Mouse (Mus musculus): ENCODE data around the gene Hip1r. TPM values are rescaled to one million over a fixed set of nuclear protein-coding genes. Genes with fewer than 3 reads are reported as not detected.

Hip1r gene
- polyA plus RNA-seq, 1 experiment from 2014 or later: 34.3 TPM

DNA sequence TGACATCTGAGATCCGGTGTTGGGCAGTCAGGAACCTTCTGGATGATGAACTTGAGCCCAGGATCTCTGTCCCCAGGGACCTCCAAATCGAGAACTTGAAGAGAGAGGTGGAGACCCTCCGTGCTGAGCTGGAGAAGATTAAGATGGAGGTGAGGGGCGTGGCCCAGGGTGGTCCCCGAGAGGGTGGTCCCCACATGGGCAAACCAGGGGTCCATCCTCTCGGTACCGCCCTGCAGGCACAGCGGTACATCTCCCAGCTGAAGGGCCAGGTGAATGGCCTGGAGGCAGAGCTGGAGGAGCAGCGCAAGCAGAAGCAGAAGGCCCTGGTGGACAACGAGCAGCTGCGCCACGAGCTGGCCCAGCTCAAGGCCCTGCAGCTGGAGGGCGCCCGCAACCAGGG is 23.3 kb downstream of the Hip1r start:
- Histone ChIP-seq H3K27ac (ENCODE audit: low read length) (no peak overlapping the region), H3K4me2 (ENCODE audit: low read length) (no peak overlapping the region), H3K27me3 (ENCODE audit: control insufficient read depth, insufficient read depth, low read depth, low read length) (no peaks in the 10 kb centered on the region), H3K36me3 (ENCODE audit: control insufficient read depth, insufficient read depth, low read length) (peaks cover 7% of the 10 kb centered on the region; the same call in 1 of the 2 replicates), H3K4me1 (ENCODE audit: control insufficient read depth, insufficient read depth, low read length) (no peaks in the 10 kb centered on the region), H3K9me3 (replicated peaks; ENCODE audit: control insufficient read depth, low read length, poor library complexity, severe bottlenecking) (no peaks in the 10 kb centered on the region), H3K9ac (ENCODE audit: low read depth, low read length) (no peak overlapping the region), H3K4me3 (ENCODE audit: low read depth, low read length) (no peak overlapping the region)
- WGBS: 82% methylated on average over 14 of the region's 14 CpGs
- no peak for ATAC-seq

GRCm38 (mm10) chr5:123997211-123997751 is 23.9 kb downstream of the Hip1r start:
- Histone ChIP-seq H3K36me3 (ENCODE audit: control insufficient read depth, insufficient read depth, low read length) (peaks cover 5% of the 10 kb centered on the region; the same call in 1 of the 2 replicates), H3K27me3 (ENCODE audit: control insufficient read depth, insufficient read depth, low read depth, low read length) (no peaks in the 10 kb centered on the region), H3K4me2 (ENCODE audit: low read length) (no peak overlapping the region), H3K9ac (ENCODE audit: low read depth, low read length) (no peak overlapping the region), H3K9me3 (replicated peaks; ENCODE audit: control insufficient read depth, low read length, poor library complexity, severe bottlenecking) (no peaks in the 10 kb centered on the region), H3K27ac (ENCODE audit: low read length) (no peak overlapping the region), H3K4me3 (ENCODE audit: low read depth, low read length) (no peak overlapping the region), H3K4me1 (ENCODE audit: control insufficient read depth, insufficient read depth, low read length) (no peaks in the 10 kb centered on the region)
- 80% methylated on average over 24 of the region's 24 CpGs for WGBS
- ATAC-seq: no peak

- Histone ChIP-seq H3K4me2 (ENCODE audit: low read length) (no peak overlapping the region), H3K9ac (ENCODE audit: low read depth, low read length) (no peak overlapping the region), H3K4me1 (ENCODE audit: control insufficient read depth, insufficient read depth, low read length) (no peaks in the 10 kb centered on the region), H3K27ac (ENCODE audit: low read length) (no peak overlapping the region), H3K27me3 (ENCODE audit: control insufficient read depth, insufficient read depth, low read depth, low read length) (no peaks in the 10 kb centered on the region), H3K9me3 (replicated peaks; ENCODE audit: control insufficient read depth, low read length, poor library complexity, severe bottlenecking) (no peaks in the 10 kb centered on the region), H3K36me3 (ENCODE audit: control insufficient read depth, insufficient read depth, low read length) (peaks cover 8% of the 10 kb centered on the region; the same call in 1 of the 2 replicates), H3K4me3 (ENCODE audit: low read depth, low read length) (no peak overlapping the region)
- no peak for ATAC-seq
- WGBS: 63% methylated on average over 15 of the region's 16 CpGs
Measured at GRCm38 (mm10) chr5:123997811-123998210, 24.4 kb downstream of the Hip1r start.

DNA sequence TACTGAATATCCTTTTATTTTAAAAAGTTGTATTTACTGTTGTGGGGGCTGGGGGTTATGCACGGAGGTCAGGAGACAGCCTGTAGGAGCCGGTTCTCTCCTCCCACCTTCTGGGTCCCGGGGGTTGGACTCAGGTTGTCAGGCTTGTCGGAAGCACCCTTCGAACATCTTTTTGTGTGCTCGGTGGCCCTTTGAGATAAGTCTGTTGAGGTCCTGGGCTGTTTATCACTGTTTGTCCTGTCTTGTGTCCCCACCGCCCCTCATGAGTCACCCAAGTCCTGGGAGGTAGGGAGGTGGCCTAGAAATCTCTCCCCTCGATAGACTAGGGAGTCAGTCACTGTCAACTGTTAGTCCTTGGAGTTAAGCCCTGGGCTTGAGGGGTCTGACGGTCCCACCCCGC is 24.9 kb downstream of the Hip1r start:
- 89% methylated on average over 10 of the region's 10 CpGs for WGBS
- H3K4me1 ChIP-seq (ENCODE audit: control insufficient read depth, insufficient read depth, low read length): no peaks in the 10 kb centered on the region
- H3K4me3 ChIP-seq (ENCODE audit: low read depth, low read length): no peak overlapping the region
- H3K36me3 ChIP-seq (ENCODE audit: control insufficient read depth, insufficient read depth, low read length): peaks cover 8% of the 10 kb centered on the region; the same call in 1 of the 2 replicates
- H3K27ac ChIP-seq (ENCODE audit: low read length): no peak overlapping the region
- ATAC-seq: no peak
- no peaks in the 10 kb centered on the region for H3K27me3 ChIP-seq (ENCODE audit: control insufficient read depth, insufficient read depth, low read depth, low read length)
- no peaks in the 10 kb centered on the region for H3K9me3 ChIP-seq (replicated peaks; ENCODE audit: control insufficient read depth, low read length, poor library complexity, severe bottlenecking)
- no peak overlapping the region for H3K4me2 ChIP-seq (ENCODE audit: low read length)
- no peak overlapping the region for H3K9ac ChIP-seq (ENCODE audit: low read depth, low read length)

DNA sequence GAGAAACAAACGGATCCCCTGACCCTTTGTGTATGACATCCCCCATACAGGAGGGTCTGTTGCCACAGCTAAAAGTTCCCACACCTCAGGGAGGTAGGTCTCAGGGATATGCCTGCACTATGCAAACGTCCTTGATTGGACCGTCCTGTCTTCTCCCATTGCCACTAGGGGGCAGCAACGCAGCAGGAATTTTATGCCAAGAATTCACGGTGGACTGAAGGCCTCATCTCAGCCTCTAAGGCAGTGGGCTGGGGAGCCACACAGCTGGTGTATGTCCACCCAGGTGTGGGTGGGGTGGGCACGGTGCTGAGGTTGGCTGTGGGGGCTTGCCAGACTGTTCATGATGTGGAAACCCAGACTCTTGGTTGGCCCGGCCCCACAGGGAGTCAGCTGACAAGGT is 27.4 kb downstream of the Hip1r start:
- Histone ChIP-seq H3K4me2 (ENCODE audit: low read length) (no peak overlapping the region), H3K36me3 (ENCODE audit: control insufficient read depth, insufficient read depth, low read length) (peaks cover 18% of the 10 kb centered on the region), H3K9me3 (replicated peaks; ENCODE audit: control insufficient read depth, low read length, poor library complexity, severe bottlenecking) (no peaks in the 10 kb centered on the region), H3K27ac (ENCODE audit: low read length) (no peak overlapping the region), H3K27me3 (ENCODE audit: control insufficient read depth, insufficient read depth, low read depth, low read length) (no peaks in the 10 kb centered on the region), H3K4me3 (ENCODE audit: low read depth, low read length) (no peak overlapping the region), H3K9ac (ENCODE audit: low read depth, low read length) (no peak overlapping the region), H3K4me1 (ENCODE audit: control insufficient read depth, insufficient read depth, low read length) (no peaks in the 10 kb centered on the region)
- peak; percentile 63 for ATAC-seq
- 17% methylated on average over 7 of the region's 7 CpGs for WGBS

DNA sequence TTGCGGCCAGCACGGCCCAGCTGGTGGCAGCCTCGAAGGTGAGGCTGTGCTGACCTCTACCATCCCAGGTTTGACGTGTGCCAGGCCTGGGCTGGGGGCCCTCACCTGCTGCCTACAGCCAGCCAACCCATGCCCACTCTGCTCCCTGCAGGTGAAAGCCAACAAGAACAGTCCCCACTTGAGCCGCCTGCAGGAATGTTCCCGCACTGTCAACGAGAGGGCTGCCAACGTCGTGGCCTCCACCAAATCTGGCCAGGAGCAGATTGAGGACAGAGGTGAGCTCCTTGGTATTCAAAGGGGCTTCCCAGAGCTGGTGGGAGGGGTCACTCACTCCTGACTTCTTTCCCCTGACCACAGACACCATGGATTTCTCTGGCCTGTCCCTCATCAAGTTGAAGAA is 27.8 kb downstream of the Hip1r start:
- H3K36me3 ChIP-seq (ENCODE audit: control insufficient read depth, insufficient read depth, low read length): peaks cover 23% of the 10 kb centered on the region
- no peak overlapping the region for H3K4me2 ChIP-seq (ENCODE audit: low read length)
- no peak overlapping the region for H3K4me3 ChIP-seq (ENCODE audit: low read depth, low read length)
- 54% methylated on average over 9 of the region's 9 CpGs for WGBS
- H3K27ac ChIP-seq (ENCODE audit: low read length): no peak overlapping the region
- H3K27me3 ChIP-seq (ENCODE audit: control insufficient read depth, insufficient read depth, low read depth, low read length): no peaks in the 10 kb centered on the region
- no peaks in the 10 kb centered on the region for H3K9me3 ChIP-seq (replicated peaks; ENCODE audit: control insufficient read depth, low read length, poor library complexity, severe bottlenecking)
- no peak overlapping the region for H3K9ac ChIP-seq (ENCODE audit: low read depth, low read length)
- H3K4me1 ChIP-seq (ENCODE audit: control insufficient read depth, insufficient read depth, low read length): no peaks in the 10 kb centered on the region
- no peak for ATAC-seq

DNA sequence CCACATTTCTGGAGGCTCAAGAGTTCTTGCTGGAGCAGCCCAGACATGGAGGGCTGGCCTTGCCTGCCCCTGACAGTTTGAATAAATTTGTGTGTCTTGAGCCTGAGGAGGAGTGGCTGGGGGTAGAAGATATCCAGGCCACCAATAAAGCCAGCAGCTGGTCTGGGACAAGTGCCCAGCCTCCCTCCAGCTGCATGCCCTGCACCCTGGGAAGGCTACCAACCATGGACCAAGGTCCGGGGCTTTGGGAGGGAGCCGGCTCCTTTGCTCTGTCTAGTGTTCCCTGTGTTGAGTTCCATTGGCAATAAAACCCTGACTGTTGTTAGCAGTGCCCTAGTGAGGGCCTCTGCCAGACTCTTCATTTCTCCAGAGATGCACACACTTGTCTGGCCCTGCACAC is 29.4 kb downstream of the Hip1r start:
- Histone ChIP-seq H3K4me2 (ENCODE audit: low read length) (no peak overlapping the region), H3K9me3 (replicated peaks; ENCODE audit: control insufficient read depth, low read length, poor library complexity, severe bottlenecking) (no peaks in the 10 kb centered on the region), H3K9ac (ENCODE audit: low read depth, low read length) (no peak overlapping the region), H3K4me1 (ENCODE audit: control insufficient read depth, insufficient read depth, low read length) (no peaks in the 10 kb centered on the region), H3K36me3 (ENCODE audit: control insufficient read depth, insufficient read depth, low read length) (peaks cover 27% of the 10 kb centered on the region), H3K27me3 (ENCODE audit: control insufficient read depth, insufficient read depth, low read depth, low read length) (no peaks in the 10 kb centered on the region), H3K4me3 (ENCODE audit: low read depth, low read length) (no peak overlapping the region), H3K27ac (ENCODE audit: low read length) (peak overlapping the region; percentile 53)
- no peak for ATAC-seq
- WGBS: 48% methylated on average over 2 of the region's 2 CpGs

GRCm38 (mm10) chr5:124003375-124003774 is 29.9 kb downstream of the Hip1r start:
- H3K4me3 ChIP-seq (ENCODE audit: low read depth, low read length): no peak overlapping the region
- no peaks in the 10 kb centered on the region for H3K9me3 ChIP-seq (replicated peaks; ENCODE audit: control insufficient read depth, low read length, poor library complexity, severe bottlenecking)
- WGBS: 53% methylated on average over 4 of the region's 4 CpGs
- no peak overlapping the region; the same call in 1 of the 2 replicates for H3K27ac ChIP-seq (ENCODE audit: low read length)
- no peaks in the 10 kb centered on the region for H3K4me1 ChIP-seq (ENCODE audit: control insufficient read depth, insufficient read depth, low read length)
- H3K4me2 ChIP-seq (ENCODE audit: low read length): no peak overlapping the region
- no peak overlapping the region for H3K9ac ChIP-seq (ENCODE audit: low read depth, low read length)
- H3K27me3 ChIP-seq (ENCODE audit: control insufficient read depth, insufficient read depth, low read depth, low read length): no peaks in the 10 kb centered on the region
- peaks cover 29% of the 10 kb centered on the region for H3K36me3 ChIP-seq (ENCODE audit: control insufficient read depth, insufficient read depth, low read length)
- ATAC-seq: no peak

DNA sequence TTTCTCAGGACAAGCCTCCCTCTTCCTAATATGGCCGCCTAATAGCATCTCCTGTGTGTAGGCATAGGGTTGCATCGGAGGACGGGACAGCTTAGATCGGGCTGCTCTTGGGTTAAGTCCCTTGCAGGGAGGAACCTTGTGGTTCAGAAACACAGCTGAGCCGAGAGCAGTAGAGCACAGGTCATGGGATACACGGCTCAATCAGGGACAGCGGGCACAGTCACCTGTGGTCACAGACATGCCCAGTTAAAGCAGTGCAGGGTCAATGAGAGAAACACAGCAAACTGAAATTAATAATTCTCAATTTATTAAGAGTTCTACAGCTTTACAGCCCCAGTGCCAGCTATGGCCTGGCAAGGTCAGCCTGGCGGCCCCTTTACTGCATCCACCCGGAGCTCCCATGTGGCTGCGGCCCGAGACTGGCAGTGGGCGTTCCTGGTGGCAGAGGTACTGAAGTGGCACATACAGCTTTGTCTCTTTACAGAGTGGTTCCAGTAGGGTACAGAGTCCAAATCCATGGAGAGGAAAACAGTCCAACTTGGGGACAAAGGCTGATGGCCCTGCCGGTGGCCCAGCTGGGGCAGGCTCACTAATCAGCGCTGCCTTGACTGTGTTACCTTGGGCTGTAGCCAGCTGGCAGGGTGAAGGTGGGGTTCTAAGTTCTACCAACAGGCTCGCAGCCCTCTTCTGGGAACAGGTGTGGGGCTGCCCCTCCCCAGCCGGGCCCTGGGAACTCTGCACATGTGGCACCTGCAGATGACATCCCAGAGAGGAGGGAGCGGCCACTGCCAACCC is 31.1 kb downstream of the Hip1r start:
- Histone ChIP-seq H3K27ac (ENCODE audit: low read length) (no peak overlapping the region), H3K36me3 (ENCODE audit: control insufficient read depth, insufficient read depth, low read length) (peaks cover 33% of the 10 kb centered on the region), H3K4me2 (ENCODE audit: low read length) (no peak overlapping the region), H3K9ac (ENCODE audit: low read depth, low read length) (no peak overlapping the region), H3K27me3 (ENCODE audit: control insufficient read depth, insufficient read depth, low read depth, low read length) (no peaks in the 10 kb centered on the region), H3K4me1 (ENCODE audit: control insufficient read depth, insufficient read depth, low read length) (no peaks in the 10 kb centered on the region), H3K4me3 (ENCODE audit: low read depth, low read length) (no peak overlapping the region), H3K9me3 (replicated peaks; ENCODE audit: control insufficient read depth, low read length, poor library complexity, severe bottlenecking) (no peaks in the 10 kb centered on the region)
- ATAC-seq: no peak
- WGBS: 87% methylated on average over 17 of the region's 17 CpGs
